Mouse (Mus musculus) heart, embryonic 14.5 days (tissue): ENCODE measurements around the gene Heg1. TPM values are rescaled to one million over a fixed set of nuclear protein-coding genes. Genes with fewer than 3 reads are reported as not detected.

Source experiments
- ATAC-seq: fragments of 200-750 bp; cut with Nextera tagmentation; 2 replicates; pipeline ENCODE4 v1.8.0; 2017; ENCODE audit warnings: low read depth, moderate TSS enrichment; ENCODE audit not compliant: insufficient number of reproducible peaks, insufficient read depth, low FRiP score
- H3K27ac ChIP-seq, 2 experiments: fragments of 200-500 bp in 1 of 2; fragments of 300-500 bp in 1 of 2; sonication (generic) in 1 of 2; replicated peaks in 1 of 2; 2 replicates each; pipeline ENCODE4 v1.5.1; 2012 to 2014; ENCODE audit warnings: low read depth in 2 of 2, low read length in 2 of 2, control low read depth in 1 of 2, mild to moderate bottlenecking in 1 of 2, mixed read lengths in 1 of 2; ENCODE audit not compliant: control insufficient read depth in 1 of 2, insufficient read depth in 1 of 2
- H3K27me3 ChIP-seq: fragments of 300-500 bp; sonication (generic); 2 replicates; pipeline ENCODE4 v1.6.1; 2014; ENCODE audit warnings: mild to moderate bottlenecking, low read length, control low read depth; ENCODE audit not compliant: control insufficient read depth, insufficient read depth
- H3K36me3 ChIP-seq: fragments of 300-500 bp; sonication (generic); 2 replicates; pipeline ENCODE4 v1.6.1; 2014; ENCODE audit warnings: mild to moderate bottlenecking, control low read depth, low read length, mixed read lengths; ENCODE audit not compliant: control insufficient read depth, insufficient read depth
- H3K4me1 ChIP-seq, 2 experiments: fragments of 200-500 bp in 1 of 2; fragments of 300-500 bp in 1 of 2; sonication (generic) in 1 of 2; 2 replicates each; pipeline ENCODE4 v1.6.1; 2012 to 2014; ENCODE audit warnings: low read length in 2 of 2, control low read depth in 1 of 2, mixed read lengths in 1 of 2; ENCODE audit not compliant: control insufficient read depth in 2 of 2, insufficient read depth in 2 of 2
- H3K4me2 ChIP-seq: fragments of 300-500 bp; sonication (generic); 2 replicates; pipeline ENCODE4 v1.6.1; 2014; ENCODE audit warnings: mild to moderate bottlenecking, low read length
- H3K4me3 ChIP-seq, 2 experiments: fragments of 200-500 bp in 1 of 2; fragments of 300-500 bp in 1 of 2; sonication (generic) in 1 of 2; 2 replicates each; pipeline ENCODE4 v1.5.1; 2012 to 2014; ENCODE audit warnings: low read length in 2 of 2, mild to moderate bottlenecking in 2 of 2, control low read depth in 1 of 2, low read depth in 1 of 2, moderate library complexity in 1 of 2; ENCODE audit not compliant: control insufficient read depth in 1 of 2, insufficient read depth in 1 of 2
- H3K9ac ChIP-seq: fragments of 300-500 bp; sonication (generic); 2 replicates; pipeline ENCODE4 v1.6.1; 2014; ENCODE audit warnings: mild to moderate bottlenecking, low read length
- H3K9me3 ChIP-seq: fragments of 300-500 bp; sonication (generic); 2 replicates; pipeline ENCODE4 v1.6.1; 2016; ENCODE audit warnings: low read length, control low read depth; ENCODE audit not compliant: control insufficient read depth
- WGBS: fragments of 180-500 bp; shearing (Covaris S2); extraction: QIAGEN DNeasy Blood & Tissue Kit; methylation state at CpG from one replicate; pipeline ENCODE4 v1.1.7; 2014; 5-methylcytosine and 5-hydroxymethylcytosine counted together
- polyA plus RNA-seq: library from polyadenylated mRNA; unstranded; fragments of >200 nt; fragmentation: Nextera tagmentation; extraction: Ambion mirVana; gene quantifications from 2 replicates; pipeline ENCODE4 v1.2.1, GENCODE M21; 2014

Gene Heg1
- polyA plus RNA-seq, 1 experiment from 2014 or later = 40.5 TPM

DNA sequence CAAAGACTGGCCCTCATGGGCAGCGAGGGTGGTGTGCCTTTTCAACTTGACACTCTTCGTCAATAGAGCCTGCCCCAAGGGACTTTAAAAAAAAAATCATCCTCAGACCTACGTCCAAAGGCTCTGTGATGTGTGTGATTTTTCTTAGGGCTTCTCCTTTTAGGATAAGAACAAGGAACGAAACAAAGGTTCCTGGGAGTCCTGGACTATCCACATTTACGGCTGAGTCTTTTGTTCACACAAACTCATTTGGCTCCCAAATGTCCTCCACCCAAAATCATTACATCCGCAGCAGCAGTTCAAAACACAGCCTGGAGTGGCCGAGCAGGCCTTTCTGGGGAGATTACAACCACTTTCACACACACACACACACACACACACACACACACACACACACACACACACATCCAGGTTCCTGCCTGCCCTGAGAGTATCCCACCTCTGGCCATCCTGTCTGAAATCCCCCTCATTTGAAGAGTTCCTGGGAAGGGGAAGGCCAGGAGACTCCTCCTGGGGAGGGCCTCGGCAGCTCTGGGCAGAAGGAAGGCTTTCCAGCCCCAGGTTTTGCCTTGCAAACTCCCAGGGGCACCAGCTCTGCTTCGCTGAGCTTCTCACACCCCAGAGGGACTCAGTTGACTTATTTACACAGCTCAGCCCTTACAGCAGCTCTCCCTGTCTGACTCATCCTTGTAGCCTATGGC lies 13.6 kb downstream of the Heg1 start:
- peaks cover 14% of the 10 kb centered on the region for H3K36me3 ChIP-seq
- H3K4me2 ChIP-seq = no peak overlapping the region
- no peak for ATAC-seq
- H3K27ac ChIP-seq = peak overlapping the region; percentile 40 to 76
- no peak overlapping the region for H3K4me3 ChIP-seq
- peaks cover 17 to 41% of the 10 kb centered on the region in 2 experiments for H3K4me1 ChIP-seq
- H3K27me3 ChIP-seq = no peaks in the 10 kb centered on the region
- no peaks in the 10 kb centered on the region for H3K9me3 ChIP-seq
- 65% methylated on average over 9 of the region's 9 CpGs for WGBS
- H3K9ac ChIP-seq = peak overlapping the region; percentile 35; the same call in 1 of the 2 replicates

DNA sequence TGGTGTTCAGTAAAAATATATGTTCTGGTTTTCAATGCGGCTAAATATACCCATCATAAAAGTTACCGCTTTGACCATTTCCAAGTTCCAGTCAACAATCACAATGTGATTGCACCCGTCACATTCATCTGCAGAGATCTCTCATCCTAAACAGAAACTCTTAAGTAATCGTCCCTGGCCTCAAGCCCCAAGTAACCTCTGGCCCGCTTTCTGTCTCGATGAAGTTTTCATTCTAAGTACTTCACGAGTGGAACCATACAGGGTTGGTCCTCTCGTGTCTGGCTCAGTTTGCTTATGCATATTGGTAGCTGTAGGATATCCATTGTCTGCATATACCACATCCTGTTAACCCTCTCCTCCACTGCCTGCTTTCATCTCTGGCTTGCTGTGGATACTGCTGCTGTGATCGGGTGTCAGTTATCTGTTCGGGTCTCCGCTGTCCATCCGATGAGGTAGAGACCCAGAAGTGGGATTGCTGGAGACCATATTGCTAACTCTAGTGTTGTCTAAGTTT lies 14.2 kb downstream of the Heg1 start:
- Histone ChIP-seq H3K27ac (peak overlapping the region; percentile 9 to 76), H3K4me1 (peaks cover 17 to 45% of the 10 kb centered on the region in 2 experiments), H3K9me3 (no peaks in the 10 kb centered on the region), H3K27me3 (no peaks in the 10 kb centered on the region), H3K9ac (no peak overlapping the region; the same call in 1 of the 2 replicates), H3K36me3 (peaks cover 9% of the 10 kb centered on the region), H3K4me2 (no peak overlapping the region), H3K4me3 (no peak overlapping the region)
- 59% methylated on average over 12 of the region's 12 CpGs for WGBS
- ATAC-seq = no peak

DNA sequence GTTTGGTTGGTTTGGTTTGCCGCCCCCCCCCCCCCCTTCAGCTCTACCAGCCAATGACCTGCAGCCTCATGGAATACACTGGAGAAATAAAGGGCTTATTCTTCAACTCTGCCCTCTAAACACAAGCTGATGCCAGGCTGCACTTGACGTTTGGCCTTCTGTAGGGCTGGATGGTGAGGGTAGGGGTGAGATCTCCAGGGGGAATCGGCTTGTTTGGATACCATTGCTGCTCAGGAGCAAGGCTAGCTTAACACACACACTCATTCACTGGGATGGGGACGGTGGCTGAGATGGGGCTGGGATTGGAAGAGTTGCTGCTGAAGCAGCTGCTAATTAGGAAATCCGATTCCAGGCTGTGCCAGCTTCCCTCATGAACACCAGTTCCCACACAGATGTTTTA lies 16.4 kb downstream of the Heg1 start:
- H3K27me3 ChIP-seq = no peaks in the 10 kb centered on the region
- no peak overlapping the region for H3K9ac ChIP-seq
- no peak overlapping the region for H3K27ac ChIP-seq
- WGBS = 77% methylated on average over 5 of the region's 5 CpGs
- no peak overlapping the region for H3K4me2 ChIP-seq
- no peak overlapping the region for H3K4me3 ChIP-seq
- no peaks in the 10 kb centered on the region; the same call in 1 of the 2 replicates for H3K36me3 ChIP-seq
- peaks cover 30 to 59% of the 10 kb centered on the region in 2 experiments for H3K4me1 ChIP-seq
- no peak for ATAC-seq
- no peaks in the 10 kb centered on the region for H3K9me3 ChIP-seq

DNA sequence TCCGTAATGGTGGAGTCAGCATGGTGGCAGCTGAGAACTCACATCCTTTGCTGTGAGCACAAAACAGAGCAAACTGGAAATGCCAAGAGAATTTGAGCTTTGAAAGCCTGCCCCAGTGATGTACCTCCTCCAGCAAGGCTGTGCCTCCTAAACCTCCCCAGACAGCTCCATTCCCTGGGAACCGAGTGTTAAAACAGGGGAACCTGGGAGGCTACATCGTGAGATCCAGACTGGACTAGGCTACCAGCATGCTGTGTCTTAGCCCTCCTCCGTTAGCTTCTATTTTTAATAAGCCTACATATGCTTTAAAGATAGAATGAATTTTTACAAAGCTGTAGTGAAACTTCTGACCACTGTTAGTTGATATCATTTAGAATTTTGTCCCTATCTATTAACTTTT lies 17.7 kb downstream of the Heg1 start:
- Histone ChIP-seq H3K9ac (no peak overlapping the region), H3K27me3 (no peaks in the 10 kb centered on the region), H3K9me3 (no peaks in the 10 kb centered on the region), H3K27ac (no peak overlapping the region), H3K36me3 (peaks cover 4% of the 10 kb centered on the region; the same call in 1 of the 2 replicates), H3K4me3 (no peak overlapping the region), H3K4me1 (peaks cover 26 to 57% of the 10 kb centered on the region in 2 experiments), H3K4me2 (no peak overlapping the region)
- no peak for ATAC-seq
- 82% methylated on average over 4 of the region's 4 CpGs for WGBS

DNA sequence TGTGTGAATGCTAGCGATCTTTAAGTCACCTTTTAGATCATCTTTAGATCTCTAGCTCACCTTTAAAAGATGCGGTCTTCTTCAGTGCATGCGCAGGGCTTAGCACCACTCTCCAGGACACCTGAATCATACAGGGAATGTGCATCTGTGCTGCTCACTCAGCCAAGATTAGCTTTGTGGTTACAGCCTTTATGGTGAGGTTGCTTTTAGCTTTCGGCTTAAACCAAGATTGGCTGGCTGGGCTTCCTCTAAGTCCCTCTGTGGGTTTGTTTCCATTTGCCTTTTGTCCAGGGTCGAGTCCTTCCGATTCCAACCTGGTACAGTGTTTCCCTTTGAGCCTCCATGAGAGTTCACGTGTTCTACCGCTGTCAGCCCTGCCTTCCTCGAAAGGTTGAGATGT lies 20.1 kb downstream of the Heg1 start:
- peaks cover 17% of the 10 kb centered on the region for H3K36me3 ChIP-seq
- H3K27me3 ChIP-seq = no peaks in the 10 kb centered on the region
- peak overlapping the region; percentile 24 to 56; a peak in 3 of 4 replicates for H3K27ac ChIP-seq
- no peak for ATAC-seq
- H3K9me3 ChIP-seq = no peaks in the 10 kb centered on the region
- peak overlapping the region; percentile 19 for H3K9ac ChIP-seq
- WGBS = 54% methylated on average over 9 of the region's 9 CpGs
- H3K4me2 ChIP-seq = peak overlapping the region; percentile 22; the same call in 1 of the 2 replicates
- no peak overlapping the region for H3K4me3 ChIP-seq
- H3K4me1 ChIP-seq = peaks cover 19 to 39% of the 10 kb centered on the region in 2 experiments

DNA sequence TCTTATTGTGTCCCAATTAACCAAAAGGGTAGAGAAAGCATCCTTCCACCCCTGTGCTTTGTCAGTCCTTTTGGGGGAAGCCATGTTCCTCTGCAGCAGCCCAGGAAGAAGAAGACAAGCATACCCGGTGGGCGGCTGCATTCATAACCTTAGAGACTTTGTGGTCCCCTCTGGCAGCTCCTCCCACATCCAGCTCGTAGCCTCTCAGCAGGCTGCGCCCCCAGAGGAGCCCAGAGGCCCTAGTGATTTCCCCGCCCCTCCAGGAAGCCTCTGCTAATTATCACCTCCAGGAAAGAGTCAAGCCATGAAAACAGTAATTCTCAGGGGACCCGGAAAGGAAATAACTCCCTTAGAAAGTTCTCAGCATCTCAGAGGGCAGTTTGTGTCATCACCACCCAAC lies 21.1 kb downstream of the Heg1 start:
- WGBS = 7% methylated on average over 6 of the region's 6 CpGs
- no peaks in the 10 kb centered on the region for H3K27me3 ChIP-seq
- ATAC-seq = 0 out of 2 replicates have a peak, but pooled peaks have one; percentile 37
- H3K4me1 ChIP-seq = peaks cover 23 to 44% of the 10 kb centered on the region in 2 experiments
- peak overlapping the region; percentile 22 for H3K4me2 ChIP-seq
- no peak overlapping the region; the same call in 1 of the 2 replicates for H3K9ac ChIP-seq
- H3K9me3 ChIP-seq = no peaks in the 10 kb centered on the region
- peak overlapping the region; percentile 65 to 76 for H3K27ac ChIP-seq
- peaks cover 18% of the 10 kb centered on the region for H3K36me3 ChIP-seq
- H3K4me3 ChIP-seq = no peak overlapping the region

DNA sequence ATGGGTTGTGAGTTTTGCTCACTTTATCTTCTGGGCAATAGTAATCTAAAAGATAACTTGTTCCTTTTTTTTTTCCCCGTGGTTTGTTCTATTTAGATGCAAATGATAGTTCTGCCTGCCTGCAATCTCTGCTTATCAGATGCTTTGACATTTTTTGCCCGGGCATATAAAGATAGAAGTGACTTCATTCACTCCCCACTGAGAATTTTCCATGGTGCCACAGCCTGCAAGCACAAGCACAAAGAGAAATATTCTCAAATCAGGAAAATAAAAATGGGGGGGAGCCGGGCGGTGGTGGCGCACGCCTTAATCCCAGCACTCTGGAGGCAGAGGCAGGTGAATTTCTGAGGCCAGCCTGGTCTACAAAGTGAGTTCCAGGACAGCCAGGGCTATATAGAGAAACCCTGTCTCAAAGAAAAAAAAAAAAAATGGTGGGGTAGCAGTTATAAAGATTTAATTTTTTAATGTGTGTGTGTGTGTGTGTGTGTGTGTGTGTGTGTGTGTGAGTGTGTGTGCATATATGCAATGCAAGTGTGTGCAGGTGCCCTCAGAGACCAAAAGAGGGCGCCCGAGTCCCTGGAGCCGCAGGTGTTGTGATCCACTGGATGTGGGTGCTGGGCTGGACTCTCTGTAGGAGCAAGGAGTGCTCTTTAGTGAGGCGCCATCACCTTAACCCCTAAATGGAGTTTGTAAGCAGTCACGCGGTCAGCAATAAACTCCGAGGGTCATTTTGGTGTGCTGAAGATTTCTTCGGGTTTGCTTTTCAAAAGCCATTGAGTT lies 22.1 kb downstream of the Heg1 start:
- Histone ChIP-seq H3K9me3 (no peaks in the 10 kb centered on the region), H3K27ac (no peak overlapping the region), H3K4me2 (no peak overlapping the region), H3K27me3 (no peaks in the 10 kb centered on the region), H3K4me1 (peaks cover 31 to 48% of the 10 kb centered on the region in 2 experiments), H3K9ac (no peak overlapping the region), H3K36me3 (peaks cover 28% of the 10 kb centered on the region), H3K4me3 (no peak overlapping the region)
- WGBS = 90% methylated on average over 14 of the region's 14 CpGs
- no peak for ATAC-seq
